Mouse (Mus musculus): ENCODE results near the gene Tmem176a.
"Not testable (repeated sequence)": the region's sequence is repeated elsewhere in the genome, so short reads cannot be mapped to it uniquely, and the experiment has no call there.

The Tmem176a gene

GRCm38 (mm10) chr6:48840371-48840969 lies at the start of gene Tmem176a:
Gene Tmem176a (plus strand): TSS chr6:48840919.
- DNase-seq (ENCODE audit: low spot score) = no peak

GRCm38 (mm10) chr6:48801897-48802296 lies 38.8 kb upstream of the Tmem176a start:
- peak; percentile 73 for DNase-seq (ENCODE audit: low spot score)

GRCm38 (mm10) chr6:48803406-48804051 lies 37.2 kb upstream of the Tmem176a start:
- DNase-seq (ENCODE audit: low spot score) = peak; percentile 5

GRCm38 (mm10) chr6:48804346-48804745 lies 36.4 kb upstream of the Tmem176a start:
- DNase-seq (ENCODE audit: low spot score) = no peak

GRCm38 (mm10) chr6:48806746-48807145 lies 34.0 kb upstream of the Tmem176a start:
- no peak for DNase-seq (ENCODE audit: low spot score)

GRCm38 (mm10) chr6:48809494-48810219 lies 31.1 kb upstream of the Tmem176a start:
- DNase-seq (ENCODE audit: low spot score) = no peak

- no peak for DNase-seq (ENCODE audit: low spot score)
Observed at GRCm38 (mm10) chr6:48815013-48815412, 25.7 kb upstream of the Tmem176a start.

- DNase-seq (ENCODE audit: low spot score) = peak; percentile 74
Observed at GRCm38 (mm10) chr6:48817815-48818214, 22.9 kb upstream of the Tmem176a start.

- not testable (repeated sequence) for DNase-seq (ENCODE audit: low spot score)
Observed at GRCm38 (mm10) chr6:48821991-48822785, 18.5 kb upstream of the Tmem176a start.

- DNase-seq (ENCODE audit: low spot score) = no peak
Observed at GRCm38 (mm10) chr6:48825016-48825415, 15.7 kb upstream of the Tmem176a start.

- no peak for DNase-seq (ENCODE audit: low spot score)
Observed at GRCm38 (mm10) chr6:48828976-48829375, 11.7 kb upstream of the Tmem176a start.

- peak; percentile 15 for DNase-seq (ENCODE audit: low spot score)
Observed at GRCm38 (mm10) chr6:48829651-48830050, 11.1 kb upstream of the Tmem176a start.

- no peak for DNase-seq (ENCODE audit: low spot score)
Observed at GRCm38 (mm10) chr6:48830241-48830640, 10.5 kb upstream of the Tmem176a start.

- no peak for DNase-seq (ENCODE audit: low spot score)
Observed at GRCm38 (mm10) chr6:48831141-48831540, 9.6 kb upstream of the Tmem176a start.

- no peak for DNase-seq (ENCODE audit: low spot score)
Observed at GRCm38 (mm10) chr6:48832426-48832825, 8.3 kb upstream of the Tmem176a start.

- DNase-seq (ENCODE audit: low spot score) = no peak
Observed at GRCm38 (mm10) chr6:48833515-48833914, 7.2 kb upstream of the Tmem176a start.

GRCm38 (mm10) chr6:48835241-48835640 lies 5.5 kb upstream of the Tmem176a start:
- DNase-seq (ENCODE audit: low spot score) = no peak

GRCm38 (mm10) chr6:48836146-48836545 lies 4.6 kb upstream of the Tmem176a start:
- DNase-seq (ENCODE audit: low spot score) = no peak

- DNase-seq (ENCODE audit: low spot score) = no peak
Observed at GRCm38 (mm10) chr6:48837516-48837915, 3.2 kb upstream of the Tmem176a start.

- DNase-seq (ENCODE audit: low spot score) = no peak
Observed at GRCm38 (mm10) chr6:48838321-48839080, 2.2 kb upstream of the Tmem176a start.

- peak; percentile 44 for DNase-seq (ENCODE audit: low spot score)
Observed at GRCm38 (mm10) chr6:48840973-48841625, 380 bp downstream of the Tmem176a start, which contains the start of gene Tmem176b. Gene Tmem176b (minus strand): TSS chr6:48841496.

All from T-cell, adult 2 months (primary cell).